Mouse (Mus musculus): ENCODE results near the gene Rubcn. TPM values are rescaled to one million over a fixed set of nuclear protein-coding genes. Genes with fewer than 3 reads are reported as not detected.

Rubcn gene
- polyA plus RNA-seq, 1 experiment from 2014 or later = 29.2 TPM

DNA sequence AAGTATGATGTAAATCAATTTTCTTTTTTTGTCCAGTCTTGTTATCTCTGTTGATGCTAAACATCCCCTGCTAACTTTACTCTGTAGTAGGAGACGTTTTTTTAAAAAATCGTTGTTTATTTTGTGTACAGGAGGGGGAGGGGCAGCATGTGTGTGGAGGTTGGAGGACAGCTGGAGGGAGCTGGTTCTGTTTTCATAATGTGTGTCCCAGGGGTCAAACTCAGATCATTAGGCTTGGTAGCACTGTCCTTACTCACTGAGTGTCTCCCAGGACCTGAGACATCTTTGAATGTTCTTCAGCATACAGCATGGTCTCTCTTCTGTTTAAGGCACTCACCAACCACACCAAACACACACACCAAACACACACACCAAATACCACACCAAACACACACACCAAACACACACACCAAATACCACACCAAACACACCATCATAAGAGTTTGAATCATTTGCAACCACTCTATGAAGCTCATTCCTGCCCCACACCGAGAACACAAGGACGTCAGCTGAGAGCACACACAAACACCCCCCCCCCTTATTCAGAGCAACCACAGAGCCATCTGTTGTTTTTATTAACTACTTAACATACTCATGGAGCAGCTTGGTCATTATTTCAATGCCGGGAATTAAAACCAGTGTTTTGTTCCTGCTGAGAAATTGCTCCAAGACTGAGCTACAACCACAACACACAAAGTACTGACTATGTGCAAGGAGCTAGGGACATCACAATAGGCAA, 94.1 kb downstream of the Rubcn start:
- Histone ChIP-seq H3K9ac (replicated peaks) (no peak overlapping the region), H3K9me3 (no peaks in the 10 kb centered on the region), H3K4me1 (replicated peaks) (peaks cover 13% of the 10 kb centered on the region; the same call in 1 of the 2 replicates), H3K27me3 (no peaks in the 10 kb centered on the region), H3K4me2 (replicated peaks) (no peak overlapping the region), H3K4me3 (replicated peaks) (no peak overlapping the region), H3K36me3 (no peaks in the 10 kb centered on the region), H3K27ac (no peak overlapping the region)
- 56% methylated on average over 5 of the region's 5 CpGs for WGBS
- ATAC-seq = no peak

DNA sequence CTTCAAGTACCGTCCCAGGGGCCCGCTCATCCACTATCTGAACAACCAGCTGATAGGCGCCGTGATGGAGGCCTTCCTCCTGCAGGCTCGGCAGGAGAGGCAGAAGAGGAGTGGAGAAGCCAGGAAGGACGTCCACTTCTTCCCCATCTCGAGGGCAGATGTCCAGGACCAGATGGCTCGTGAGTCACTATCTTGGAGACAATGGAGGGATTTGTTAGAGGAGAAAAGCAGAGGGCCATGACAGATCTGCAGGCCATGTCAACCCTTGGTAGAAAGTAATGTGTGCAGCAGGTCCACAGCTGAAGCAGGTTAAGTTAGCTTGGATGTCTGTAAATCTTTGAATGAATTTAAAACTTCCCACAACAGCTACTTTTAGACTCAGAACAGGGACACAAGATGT, 98.6 kb downstream of the Rubcn start:
- H3K36me3 ChIP-seq = no peaks in the 10 kb centered on the region
- H3K9me3 ChIP-seq = no peaks in the 10 kb centered on the region
- H3K9ac ChIP-seq (replicated peaks) = no peak overlapping the region
- no peak overlapping the region for H3K4me3 ChIP-seq (replicated peaks)
- H3K4me1 ChIP-seq (replicated peaks) = peaks cover 16% of the 10 kb centered on the region; the same call in 1 of the 2 replicates
- H3K27ac ChIP-seq = no peak overlapping the region
- H3K27me3 ChIP-seq = no peaks in the 10 kb centered on the region; the same call in 1 of the 2 replicates
- 58% methylated on average over 8 of the region's 8 CpGs for WGBS
- ATAC-seq = no peak
- H3K4me2 ChIP-seq (replicated peaks) = no peak overlapping the region

DNA sequence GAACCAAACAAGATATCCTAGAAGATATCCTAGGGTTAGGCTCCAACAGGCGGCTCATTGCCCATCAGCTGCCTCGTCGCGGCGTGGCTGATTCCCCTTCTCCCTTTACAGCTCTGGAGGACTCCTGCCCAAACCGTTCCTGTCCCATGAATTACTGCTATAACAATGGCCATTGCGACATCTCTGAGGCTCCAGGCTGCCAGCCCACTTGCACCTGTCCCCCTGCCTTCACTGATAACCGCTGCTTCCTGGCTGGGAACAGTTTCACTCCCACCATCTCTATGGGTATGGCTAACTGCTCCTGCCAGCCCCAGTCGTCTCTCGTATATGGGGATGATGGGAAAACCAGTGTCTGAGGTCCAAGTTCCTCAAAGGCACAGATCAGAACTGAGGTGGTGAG, 100.9 kb downstream of the Rubcn start:
- Histone ChIP-seq H3K9me3 (no peaks in the 10 kb centered on the region), H3K4me2 (replicated peaks) (no peak overlapping the region), H3K9ac (replicated peaks) (no peak overlapping the region), H3K27ac (no peak overlapping the region), H3K36me3 (no peaks in the 10 kb centered on the region), H3K4me3 (replicated peaks) (no peak overlapping the region), H3K4me1 (replicated peaks) (peaks cover 10% of the 10 kb centered on the region; the same call in 1 of the 2 replicates), H3K27me3 (no peaks in the 10 kb centered on the region; the same call in 1 of the 2 replicates)
- no peak for ATAC-seq
- 86% methylated on average over 10 of the region's 10 CpGs for WGBS

Other genes starting within 250 kb of the Rubcn start
- gene Tnk2, start 233.9 kb downstream of the Rubcn start, polyA plus RNA-seq (2015; fragmentation: Nextera tagmentation; extraction: Ambion mirVana) = 15.6 and 17.7 TPM in 2 replicates
- not detected in 2 replicates for gene Muc4, start 141.9 kb downstream of the Rubcn start, polyA plus RNA-seq (2015; fragmentation: Nextera tagmentation; extraction: Ambion mirVana)
- gene Muc20, start 80.3 kb downstream of the Rubcn start, polyA plus RNA-seq (2015; fragmentation: Nextera tagmentation; extraction: Ambion mirVana) = not detected in 2 replicates
- not detected in 2 replicates for gene Smbd1, start 67.3 kb downstream of the Rubcn start, polyA plus RNA-seq (2015; fragmentation: Nextera tagmentation; extraction: Ambion mirVana)
- 110 and 126 TPM in 2 replicates for gene Fyttd1, start 266 bp downstream of the Rubcn start, polyA plus RNA-seq (2015; fragmentation: Nextera tagmentation; extraction: Ambion mirVana)
- gene Lrch3, start 36.3 kb upstream of the Rubcn start, polyA plus RNA-seq (2015; fragmentation: Nextera tagmentation; extraction: Ambion mirVana) = 51.0 and 53.0 TPM in 2 replicates
- 5.7 and 5.9 TPM in 2 replicates for gene Iqcg, start 178.5 kb upstream of the Rubcn start, polyA plus RNA-seq (2015; fragmentation: Nextera tagmentation; extraction: Ambion mirVana)
- 592 and 613 TPM in 2 replicates for gene Rpl35a, start 178.7 kb upstream of the Rubcn start, polyA plus RNA-seq (2015; fragmentation: Nextera tagmentation; extraction: Ambion mirVana)
- 4.4 and 5.3 TPM in 2 replicates for gene Lmln, start 184.8 kb upstream of the Rubcn start, polyA plus RNA-seq (2015; fragmentation: Nextera tagmentation; extraction: Ambion mirVana)